Mouse (Mus musculus) left cerebral cortex, adult 2 months (tissue): ENCODE results near the gene Plekhm2. TPM values are rescaled to one million over a fixed set of nuclear protein-coding genes. Genes with fewer than 3 reads are reported as not detected.

ENCODE experiments used
- DNase-seq, 2 experiments: peaks; one replicate each; pipeline ENCODE4 v3.0.0; 2021 to 2022; ENCODE audit warnings: low spot score in 2 of 2, mixed read lengths in 1 of 2; ENCODE audit errors: extremely low spot score in 1 of 2
- H3K27ac ChIP-seq: fragments of 200-600 bp; 2 replicates; pipeline ENCODE4 v1.8.1; 2022
- H3K4me3 ChIP-seq: fragments of 200-600 bp; 2 replicates; pipeline ENCODE4 v1.8.1; 2022
- CTCF ChIP-seq: fragments of 200-600 bp; IDR thresholded peaks from 2 replicates; pipeline ENCODE4 v1.8.1; 2022; ENCODE audit warnings: antibody characterized with exemption, mild to moderate bottlenecking, moderate library complexity
- intact Hi-C: fragments of 180-260 bp; cut with DNase I; formaldehyde crosslinking; loops from one replicate; pipeline ENCODE4 v1.15.1; 2025
- total RNA-seq, 2 experiments: library from RNA; stranded (reverse); gene quantifications; 2 replicates each; pipeline ENCODE4 v1.2.3; 2021

Gene Plekhm2
- total RNA-seq, 2 experiments from 2014 or later = 90.1 to 94.2 TPM

GRCm38 (mm10) chr4:141625774-141626550 is 38.7 kb downstream of the Plekhm2 start:
- DNase-seq = no peak
- intact Hi-C loops = no loop called here
- Histone ChIP-seq H3K4me3 (no peak overlapping the region), H3K27ac (no peak overlapping the region)
- no peak for TF ChIP-seq CTCF

DNA sequence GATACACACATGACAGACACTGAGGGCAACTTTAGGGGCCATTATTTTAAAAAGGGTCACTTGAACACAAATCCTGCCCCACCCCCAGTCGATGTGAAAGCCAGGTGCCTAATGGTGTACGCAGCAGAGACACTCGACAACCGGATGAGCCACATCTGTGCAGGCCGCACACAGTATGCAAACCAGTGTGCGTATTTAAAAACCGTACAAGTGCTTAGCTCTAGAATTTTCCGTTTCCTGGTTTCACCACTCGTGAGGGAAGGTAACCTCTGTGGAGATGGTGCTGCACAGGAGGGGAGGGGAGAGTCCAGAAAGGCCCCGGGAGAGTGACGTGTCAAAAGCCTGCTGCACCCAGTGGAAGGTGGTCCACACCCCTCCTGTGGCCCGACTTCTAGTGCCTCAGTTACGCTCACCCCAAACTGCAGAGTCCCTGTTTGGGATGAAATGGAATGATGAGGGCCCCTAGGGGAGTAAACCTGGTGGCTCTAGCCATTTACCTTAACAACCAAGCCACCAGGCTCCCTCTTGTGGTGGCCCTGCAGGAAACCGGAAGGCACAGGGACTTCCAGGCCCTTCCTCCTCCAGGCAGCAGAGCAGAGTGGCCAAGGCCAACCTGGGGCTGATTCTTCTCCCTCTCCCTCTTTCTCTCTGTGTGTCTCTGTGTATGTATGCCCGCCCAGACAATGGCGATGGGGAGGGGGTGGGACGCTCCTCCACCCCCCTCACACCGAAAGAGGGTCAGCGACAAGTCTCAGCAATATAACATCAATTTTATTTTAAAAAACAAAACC is 39.5 kb downstream of the Plekhm2 start:
- DNase-seq = no peak
- intact Hi-C loops = no loop called here
- TF ChIP-seq CTCF = peak; percentile 63
- Histone ChIP-seq H3K27ac (no peak overlapping the region), H3K4me3 (no peak overlapping the region)

DNA sequence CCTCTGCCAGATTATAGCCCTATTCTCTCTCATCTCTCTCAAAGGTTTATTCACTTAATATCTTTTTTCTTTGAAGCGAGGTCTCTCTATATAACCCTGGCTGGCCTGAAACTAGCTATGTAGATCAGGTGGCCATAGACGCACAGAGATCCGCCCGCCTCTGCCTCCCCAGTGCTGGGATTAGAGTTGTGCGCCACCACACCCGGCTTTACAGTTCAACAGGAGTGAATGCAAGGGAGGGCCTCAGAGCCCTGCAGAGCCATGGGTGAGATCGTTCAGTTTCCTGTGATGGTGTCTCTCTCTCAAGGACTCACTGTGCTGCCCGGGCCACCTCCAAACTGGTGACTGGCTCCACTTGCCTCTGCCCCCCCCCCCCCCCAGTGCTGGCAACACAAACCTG is 40.6 kb downstream of the Plekhm2 start:
- TF ChIP-seq CTCF = no peak
- no peak for DNase-seq
- intact Hi-C loops = no loop called here
- Histone ChIP-seq H3K27ac (no peak overlapping the region), H3K4me3 (no peak overlapping the region)

- intact Hi-C loops = no loop called here
- Histone ChIP-seq H3K27ac (no peak within 1 kb of the TSS), H3K4me3 (no peak within 1 kb of the TSS)
- DNase-seq = no peak
- TF ChIP-seq CTCF = no peak
Measured at GRCm38 (mm10) chr4:141623666-141624065, 41.0 kb downstream of the Plekhm2 start, which contains the start of gene Slc25a34. Gene Slc25a34 (minus strand): TSS chr4:141623821.

DNA sequence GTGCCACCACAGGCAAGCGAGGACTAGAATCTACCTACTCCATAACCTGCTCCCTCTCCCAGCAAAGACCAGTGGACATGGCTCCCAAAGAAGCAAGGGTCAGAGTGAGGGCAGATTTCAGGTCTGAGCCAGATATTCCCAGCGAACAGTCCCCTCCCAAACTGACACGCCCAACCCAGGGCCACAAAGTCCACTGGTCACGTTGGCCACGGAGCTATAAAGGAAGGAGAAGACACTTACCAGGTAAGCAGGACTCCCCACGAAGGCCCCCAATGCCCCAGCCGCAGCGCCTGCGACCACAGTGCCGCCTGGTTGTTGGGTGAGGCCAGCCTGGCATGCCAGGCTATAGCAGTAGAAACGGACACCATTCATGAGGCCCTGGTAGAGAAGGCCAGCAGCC is 41.7 kb downstream of the Plekhm2 start:
- no peak overlapping the region for H3K4me3 ChIP-seq
- intact Hi-C loops = no loop called here

GRCm38 (mm10) chr4:141622580-141622979 is 42.1 kb downstream of the Plekhm2 start:
- no peak for DNase-seq
- no peak for TF ChIP-seq CTCF
- no peak overlapping the region for H3K4me3 ChIP-seq
- H3K27ac ChIP-seq = no peak overlapping the region
- intact Hi-C loops = no loop called here

More for the DNA sequence above, 41.7 kb downstream of the Plekhm2 start:
- no peak for DNase-seq
- no peak overlapping the region for H3K27ac ChIP-seq
- TF ChIP-seq CTCF = no peak

DNA sequence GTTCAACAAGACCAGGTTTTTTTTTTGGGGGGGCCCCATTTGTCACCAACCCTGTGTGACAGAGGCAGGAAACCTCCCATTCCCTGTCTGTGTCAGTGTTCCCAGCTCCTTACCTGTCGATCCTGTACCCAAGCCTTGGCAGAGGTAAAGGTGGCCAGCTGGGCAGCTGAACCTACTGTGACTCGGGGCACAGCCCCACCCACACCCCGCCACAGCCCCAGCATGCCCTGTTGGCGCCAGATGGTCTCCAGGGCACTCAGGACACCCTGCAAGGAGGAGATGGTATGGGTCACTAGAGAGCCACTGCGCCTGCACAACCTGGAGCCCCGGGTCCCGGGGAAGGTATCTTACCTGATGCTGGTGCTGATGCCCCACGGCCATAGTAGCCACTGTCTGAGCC is 42.6 kb downstream of the Plekhm2 start:
- H3K4me3 ChIP-seq = no peak overlapping the region
- no peak for TF ChIP-seq CTCF
- intact Hi-C loops = no loop called here
- no peak overlapping the region for H3K27ac ChIP-seq
- no peak for DNase-seq

DNA sequence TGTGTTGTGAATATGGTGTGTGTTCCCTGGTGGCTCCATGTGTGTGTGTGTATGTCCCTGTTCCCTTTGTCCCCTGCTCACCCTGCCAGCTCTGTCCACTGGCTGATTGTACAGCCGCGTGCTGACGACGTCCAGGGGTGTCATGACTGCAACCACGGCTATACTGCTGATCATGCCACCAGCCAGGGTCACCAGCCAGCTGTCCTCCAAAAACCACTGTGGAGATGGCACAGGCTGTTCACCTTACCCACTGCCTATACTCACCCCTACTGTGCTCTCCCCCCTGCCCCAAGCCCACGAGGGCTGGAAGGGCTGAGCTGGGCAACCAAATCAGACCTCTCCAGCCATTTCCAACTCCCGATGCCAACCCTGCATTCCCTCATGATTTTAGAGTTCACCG is 43.4 kb downstream of the Plekhm2 start:
- intact Hi-C loops = no loop called here
- Histone ChIP-seq H3K27ac (no peak overlapping the region), H3K4me3 (no peak overlapping the region)
- TF ChIP-seq CTCF = no peak
- no peak for DNase-seq

- Histone ChIP-seq H3K4me3 (no peak overlapping the region), H3K27ac (no peak overlapping the region)
- TF ChIP-seq CTCF = no peak
- intact Hi-C loops = loop anchor here (2.0 kb wide), 1 partner anchor 233 kb away; no protein-coding TSS in a partner anchor
- DNase-seq = no peak
Measured at GRCm38 (mm10) chr4:141619299-141619883, 45.3 kb downstream of the Plekhm2 start.

DNA sequence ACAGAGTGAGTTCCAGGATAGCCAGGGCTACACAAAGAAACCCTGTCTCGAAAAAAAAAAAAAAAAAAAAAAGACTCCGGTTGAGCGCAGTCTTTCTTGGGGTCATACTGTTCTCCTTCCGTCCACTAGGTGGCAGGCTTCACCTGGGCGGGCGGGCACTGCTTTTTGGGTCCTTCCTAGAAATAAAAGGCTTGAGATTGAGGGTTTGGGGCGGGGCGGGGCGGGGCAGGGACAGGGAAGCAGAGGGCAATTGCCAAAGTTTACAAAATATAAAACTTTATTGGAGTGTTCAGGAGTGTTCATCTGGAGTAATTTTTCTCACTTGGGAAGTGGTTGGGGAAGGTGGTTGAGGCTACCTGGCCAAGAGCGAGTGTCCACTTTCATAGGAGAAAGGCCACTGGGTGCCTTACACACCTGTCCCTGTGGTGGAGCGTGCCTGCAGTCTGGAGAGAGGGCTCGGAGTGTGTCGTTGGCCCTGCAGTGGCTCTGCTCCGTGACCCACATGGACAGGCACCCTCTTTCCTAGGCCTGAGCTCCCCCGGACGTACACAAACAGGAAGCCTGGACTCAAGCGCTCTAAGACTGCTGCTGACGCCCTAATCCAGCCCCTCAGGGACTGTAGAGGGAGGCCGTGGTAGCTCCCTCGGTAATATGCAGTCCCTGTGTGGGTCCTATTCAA is 46.0 kb downstream of the Plekhm2 start, which contains the start of gene Tmem82:
Gene Tmem82, minus strand, starts transcription at position 69 of the 679 bp plus-strand sequence.
- intact Hi-C loops = loop anchor here (2.0 kb wide), 1 partner anchor 234 kb away; no protein-coding TSS in a partner anchor
- no peak for DNase-seq
- peak; percentile 58 for TF ChIP-seq CTCF
- Histone ChIP-seq H3K4me3 (no peak within 1 kb of the TSS), H3K27ac (no peak within 1 kb of the TSS)

DNA sequence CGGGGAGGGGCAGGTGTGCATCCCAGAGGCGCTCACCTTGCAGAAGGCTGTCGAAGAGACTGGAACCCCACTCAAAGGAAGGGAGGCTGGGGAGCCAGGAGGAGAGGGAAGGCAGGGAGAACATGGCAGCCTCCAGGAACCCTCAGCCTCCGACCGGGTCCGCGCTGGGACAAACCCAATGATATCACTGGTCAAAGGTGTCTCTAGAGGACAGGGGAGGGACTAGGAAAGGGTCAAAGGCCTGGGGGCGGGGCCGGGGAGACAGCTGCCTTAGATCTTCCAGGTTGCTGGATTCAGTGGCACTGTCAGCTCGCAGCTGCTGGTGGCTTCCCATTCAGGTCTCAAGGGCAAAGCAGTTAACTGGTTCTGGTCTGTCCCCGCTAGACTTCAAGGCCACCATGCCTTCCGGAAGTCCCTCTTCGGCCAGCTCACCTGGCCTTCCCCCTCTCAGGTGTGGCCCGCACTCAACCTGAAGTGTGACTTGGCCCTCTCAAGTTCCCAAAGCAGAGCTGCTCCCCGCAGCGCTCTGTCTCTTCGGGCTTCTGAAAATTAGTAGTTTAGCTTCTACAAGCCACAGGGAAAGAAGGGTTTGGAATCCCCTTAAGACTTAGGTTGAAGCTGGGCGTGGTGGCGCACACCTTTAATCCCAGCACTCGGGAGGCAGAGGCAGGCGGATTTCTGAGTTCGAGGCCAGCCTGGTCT is 46.7 kb downstream of the Plekhm2 start:
- Histone ChIP-seq H3K4me3 (no peak overlapping the region), H3K27ac (no peak overlapping the region)
- TF ChIP-seq CTCF = no peak
- intact Hi-C loops = loop anchor here (2.0 kb wide), 1 partner anchor 235 kb away; no protein-coding TSS in a partner anchor
- DNase-seq = no peak
